Mouse (Mus musculus): ENCODE measurements around the gene Il11ra1. TPM values are rescaled to one million over a fixed set of nuclear protein-coding genes. Genes with fewer than 3 reads are reported as not detected.
"Not testable (repeated sequence)": the region's sequence is repeated elsewhere in the genome, so short reads cannot be mapped to it uniquely, and the experiment has no call there.

Il11ra1 gene
- polyA plus RNA-seq, 1 experiment from 2014 or later: 45.4 TPM

DNA sequence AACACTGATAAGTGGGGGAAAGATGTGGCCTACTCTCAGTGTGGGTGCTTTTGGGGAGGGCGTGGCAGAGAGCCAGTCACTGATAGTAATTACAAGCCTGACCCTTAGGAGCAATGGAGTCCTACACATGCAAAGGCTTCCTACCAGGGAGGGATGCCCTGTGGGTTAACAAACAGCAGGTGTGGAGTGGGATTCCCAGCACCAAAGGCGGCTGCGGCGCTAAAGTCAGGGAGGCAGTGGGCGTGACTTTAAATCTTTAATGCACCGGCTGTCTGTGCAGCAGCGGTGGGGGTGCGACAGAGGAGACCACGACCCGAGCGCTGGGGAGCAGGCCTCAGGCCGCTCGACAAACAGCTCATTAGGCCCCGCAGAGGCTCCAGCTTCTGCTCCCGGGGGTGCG lies 73.2 kb downstream of the Il11ra1 start:
- peak overlapping the region; percentile 39 for H3K4me3 ChIP-seq (ENCODE audit: low read depth, low read length)
- WGBS (ENCODE audit: insufficient replicate concordance): 3% methylated on average over 6 of the region's 16 CpGs
- peak overlapping the region; percentile 46 for H3K4me2 ChIP-seq (ENCODE audit: low read depth, low read length)
- H3K27ac ChIP-seq (ENCODE audit: low read length); H3K9ac ChIP-seq (ENCODE audit: low read depth, low read length); H3K27me3 ChIP-seq (ENCODE audit: control insufficient read depth, insufficient read depth, low read depth, low read length); H3K9me3 ChIP-seq (replicated peaks; ENCODE audit: control insufficient read depth, low read length); H3K4me1 ChIP-seq (ENCODE audit: control insufficient read depth, low read depth, low read length); H3K36me3 ChIP-seq (ENCODE audit: control insufficient read depth, insufficient read depth); ATAC-seq (ENCODE audit: low read depth): not testable (repeated sequence)

DNA sequence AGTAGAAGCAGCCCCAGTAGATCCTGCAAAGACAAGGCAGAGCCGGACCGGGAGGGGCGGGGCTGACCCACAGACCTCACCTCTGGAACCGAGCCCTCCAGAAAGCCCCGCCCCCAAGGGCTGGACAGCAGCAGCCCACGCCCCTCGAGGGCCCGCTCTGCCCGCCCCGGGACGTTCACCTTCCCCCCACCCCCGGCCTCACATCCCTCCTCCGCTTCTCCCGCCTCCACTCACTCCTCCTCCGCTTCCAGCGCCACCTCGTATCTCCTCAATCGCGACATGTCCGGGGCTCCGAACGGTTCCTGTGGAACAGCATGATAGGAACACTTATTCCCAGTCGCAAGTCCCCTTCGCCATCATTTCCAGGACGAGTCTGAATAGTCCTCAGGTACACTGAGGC lies 73.7 kb downstream of the Il11ra1 start:
- not testable (repeated sequence) for H3K4me1 ChIP-seq (ENCODE audit: control insufficient read depth, low read depth, low read length); H3K27me3 ChIP-seq (ENCODE audit: control insufficient read depth, insufficient read depth, low read depth, low read length); H3K9ac ChIP-seq (ENCODE audit: low read depth, low read length); H3K9me3 ChIP-seq (replicated peaks; ENCODE audit: control insufficient read depth, low read length); H3K36me3 ChIP-seq (ENCODE audit: control insufficient read depth, insufficient read depth); ATAC-seq (ENCODE audit: low read depth); H3K27ac ChIP-seq (ENCODE audit: low read length)
- under 1% methylated on average over 14 of the region's 25 CpGs for WGBS (ENCODE audit: insufficient replicate concordance)
- Histone ChIP-seq H3K4me3 (ENCODE audit: low read depth, low read length) (peak overlapping the region; percentile 51), H3K4me2 (ENCODE audit: low read depth, low read length) (peak overlapping the region; percentile 53)

DNA sequence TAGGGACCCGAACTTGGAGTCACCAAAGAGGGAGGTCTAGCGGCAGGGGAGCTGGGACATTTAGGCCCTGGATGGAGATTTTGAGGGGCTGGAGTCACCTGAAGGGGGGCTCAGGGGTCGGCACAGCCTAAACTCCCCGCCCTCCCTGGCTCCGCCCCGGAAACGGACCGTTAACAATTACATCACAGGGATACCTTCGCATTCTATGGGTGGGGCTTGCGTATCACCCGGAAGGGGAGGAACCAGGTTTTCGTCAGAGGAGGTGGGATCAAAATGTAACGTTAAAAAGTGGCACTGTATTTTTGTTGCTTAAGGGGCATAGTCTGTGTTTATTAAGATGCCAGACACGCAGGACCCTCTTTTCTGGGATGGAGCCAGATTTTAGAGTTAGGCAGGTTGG lies 74.2 kb downstream of the Il11ra1 start, which contains the start of gene Ccl27a:
Ccl27a (minus strand) TSS at position 246 of the 400 bp plus-strand sequence.
- not testable (repeated sequence) for H3K9ac ChIP-seq (ENCODE audit: low read depth, low read length)

DNA sequence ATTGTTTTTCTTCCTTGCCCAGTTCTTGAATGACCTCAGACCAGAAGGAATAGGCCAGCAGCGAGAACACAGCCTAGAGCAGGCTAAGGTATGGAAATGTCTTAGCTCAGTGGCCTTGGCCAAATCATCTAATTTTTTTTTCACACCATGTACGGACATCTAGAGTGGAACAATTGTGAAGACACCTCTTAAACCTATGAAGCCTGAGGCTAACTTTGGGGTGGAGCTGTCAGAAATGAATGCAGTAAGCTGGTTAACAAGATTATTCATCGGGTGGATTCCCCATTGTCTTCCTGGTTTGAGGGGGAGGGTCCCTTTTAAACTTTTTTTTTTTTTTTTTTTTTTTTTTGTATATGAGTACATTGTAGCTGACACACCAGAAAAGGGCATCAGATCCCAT lies 74.7 kb downstream of the Il11ra1 start:
- not testable (repeated sequence) for H3K27ac ChIP-seq (ENCODE audit: low read length)
- H3K4me3 ChIP-seq (ENCODE audit: low read depth, low read length): peak overlapping the region; percentile 51

More for the DNA sequence above, 74.2 kb downstream of the Il11ra1 start, which contains the start of gene Ccl27a:
- not testable (repeated sequence) for ATAC-seq (ENCODE audit: low read depth); H3K9me3 ChIP-seq (replicated peaks; ENCODE audit: control insufficient read depth, low read length); H3K27ac ChIP-seq (ENCODE audit: low read length); H3K4me1 ChIP-seq (ENCODE audit: control insufficient read depth, low read depth, low read length); H3K27me3 ChIP-seq (ENCODE audit: control insufficient read depth, insufficient read depth, low read depth, low read length); H3K36me3 ChIP-seq (ENCODE audit: control insufficient read depth, insufficient read depth)
- Histone ChIP-seq H3K4me2 (ENCODE audit: low read depth, low read length) (peak within 1 kb of the TSS; percentile 53), H3K4me3 (ENCODE audit: low read depth, low read length) (peak within 1 kb of the TSS; percentile 51)
- 4% methylated on average over 12 of the region's 14 CpGs for WGBS (ENCODE audit: insufficient replicate concordance)

DNA sequence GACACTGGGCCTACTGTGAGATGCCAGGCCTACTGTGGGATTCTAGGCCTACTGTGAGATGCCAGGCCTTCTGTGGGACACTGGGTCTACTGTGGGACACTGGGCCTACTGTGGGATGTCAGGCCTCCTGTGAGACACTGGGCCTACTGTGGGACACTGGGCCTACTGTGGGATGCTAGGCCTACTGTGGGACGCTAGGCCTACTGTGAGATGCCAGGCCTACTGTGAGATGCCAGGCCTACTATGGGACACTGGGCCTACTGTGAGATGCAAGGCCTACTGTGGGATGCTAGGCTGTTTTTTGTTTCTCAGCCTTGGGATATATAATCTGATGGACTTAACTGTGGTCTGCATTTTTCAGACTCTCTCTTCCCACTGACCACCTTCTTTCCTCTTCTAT lies 76.1 kb downstream of the Il11ra1 start:
- ATAC-seq (ENCODE audit: low read depth); H3K4me2 ChIP-seq (ENCODE audit: low read depth, low read length); H3K27me3 ChIP-seq (ENCODE audit: control insufficient read depth, insufficient read depth, low read depth, low read length); H3K36me3 ChIP-seq (ENCODE audit: control insufficient read depth, insufficient read depth); H3K9ac ChIP-seq (ENCODE audit: low read depth, low read length); H3K9me3 ChIP-seq (replicated peaks; ENCODE audit: control insufficient read depth, low read length); H3K4me3 ChIP-seq (ENCODE audit: low read depth, low read length); H3K4me1 ChIP-seq (ENCODE audit: control insufficient read depth, low read depth, low read length); H3K27ac ChIP-seq (ENCODE audit: low read length): not testable (repeated sequence)
- WGBS (ENCODE audit: insufficient replicate concordance): 67% methylated on average over 1 of the region's 1 CpGs

More for the DNA sequence above, 74.7 kb downstream of the Il11ra1 start:
- 0 out of 2 replicates have a peak overlapping the region, but pooled peaks have one; percentile 43 for H3K4me2 ChIP-seq (ENCODE audit: low read depth, low read length)
- H3K9ac ChIP-seq (ENCODE audit: low read depth, low read length); H3K36me3 ChIP-seq (ENCODE audit: control insufficient read depth, insufficient read depth); H3K9me3 ChIP-seq (replicated peaks; ENCODE audit: control insufficient read depth, low read length); H3K4me1 ChIP-seq (ENCODE audit: control insufficient read depth, low read depth, low read length); H3K27me3 ChIP-seq (ENCODE audit: control insufficient read depth, insufficient read depth, low read depth, low read length); ATAC-seq (ENCODE audit: low read depth): not testable (repeated sequence)
- 74% methylated on average over 3 of the region's 3 CpGs for WGBS (ENCODE audit: insufficient replicate concordance)

DNA sequence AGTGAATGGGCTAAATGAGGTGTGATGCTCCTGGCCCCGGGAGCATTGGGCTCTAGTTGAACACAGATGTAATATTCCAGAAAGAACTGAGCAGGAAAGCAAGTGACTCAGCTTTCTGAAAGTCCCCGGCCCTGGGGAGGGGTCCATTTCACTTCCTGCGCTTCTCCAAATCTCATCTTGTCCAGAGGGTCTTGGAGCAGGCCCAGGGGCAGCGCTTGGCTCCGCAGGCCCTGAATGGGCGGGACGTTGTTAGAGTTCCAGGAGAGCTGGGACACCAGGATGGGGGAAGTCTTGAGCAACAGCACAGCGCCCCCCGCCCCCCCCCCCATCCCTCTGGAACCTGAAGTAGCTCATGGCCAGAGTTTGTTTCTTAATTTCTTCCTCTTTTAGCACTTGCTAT lies 81.5 kb downstream of the Il11ra1 start:
- H3K9me3 ChIP-seq (replicated peaks; ENCODE audit: control insufficient read depth, low read length); H3K36me3 ChIP-seq (ENCODE audit: control insufficient read depth, insufficient read depth); H3K4me3 ChIP-seq (ENCODE audit: low read depth, low read length); H3K27ac ChIP-seq (ENCODE audit: low read length); H3K4me2 ChIP-seq (ENCODE audit: low read depth, low read length); H3K4me1 ChIP-seq (ENCODE audit: control insufficient read depth, low read depth, low read length); H3K27me3 ChIP-seq (ENCODE audit: control insufficient read depth, insufficient read depth, low read depth, low read length); ATAC-seq (ENCODE audit: low read depth); H3K9ac ChIP-seq (ENCODE audit: low read depth, low read length): not testable (repeated sequence)
- 8% methylated on average over 5 of the region's 9 CpGs for WGBS (ENCODE audit: insufficient replicate concordance)

DNA sequence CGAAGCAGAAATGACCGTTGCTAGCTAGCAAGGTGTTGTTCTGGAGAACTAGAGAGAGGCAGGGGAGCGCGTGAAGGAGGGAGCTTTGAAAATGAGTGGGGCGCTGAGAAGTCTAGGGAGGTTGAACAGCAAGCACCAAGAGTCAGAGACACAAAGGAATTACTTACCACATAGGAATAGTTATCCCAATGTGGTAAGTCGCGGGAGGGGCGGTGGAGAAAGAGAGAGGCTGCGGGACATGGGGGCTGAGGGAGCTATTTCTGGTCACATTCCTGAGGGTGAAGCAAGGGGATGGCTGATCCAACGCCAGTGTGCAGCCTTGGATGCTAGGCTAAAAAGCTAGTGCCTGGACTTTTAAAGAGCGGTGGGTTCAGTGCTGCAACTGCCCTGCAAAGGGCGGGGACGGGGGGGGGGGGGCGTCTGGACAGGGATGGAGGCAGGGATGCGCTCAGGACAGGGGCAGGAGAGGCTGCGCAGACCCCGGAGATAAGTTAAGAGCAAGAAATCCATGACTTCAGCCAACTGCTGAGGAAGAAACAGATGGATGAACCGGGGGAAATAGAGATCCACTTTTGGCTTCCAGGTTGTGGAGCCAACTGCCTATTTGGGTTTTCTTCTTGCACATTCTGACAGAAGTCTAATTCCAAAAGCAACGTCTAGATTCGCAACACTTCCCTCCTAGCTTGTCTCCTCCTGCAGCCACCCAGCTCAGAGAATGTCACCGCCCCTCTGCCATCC lies 82.1 kb downstream of the Il11ra1 start:
- H3K9me3 ChIP-seq (replicated peaks; ENCODE audit: control insufficient read depth, low read length); H3K27ac ChIP-seq (ENCODE audit: low read length); ATAC-seq (ENCODE audit: low read depth); H3K9ac ChIP-seq (ENCODE audit: low read depth, low read length); H3K27me3 ChIP-seq (ENCODE audit: control insufficient read depth, insufficient read depth, low read depth, low read length); H3K4me2 ChIP-seq (ENCODE audit: low read depth, low read length); H3K4me1 ChIP-seq (ENCODE audit: control insufficient read depth, low read depth, low read length); H3K36me3 ChIP-seq (ENCODE audit: control insufficient read depth, insufficient read depth); H3K4me3 ChIP-seq (ENCODE audit: low read depth, low read length): not testable (repeated sequence)
- 24% methylated on average over 18 of the region's 21 CpGs for WGBS (ENCODE audit: insufficient replicate concordance)

DNA sequence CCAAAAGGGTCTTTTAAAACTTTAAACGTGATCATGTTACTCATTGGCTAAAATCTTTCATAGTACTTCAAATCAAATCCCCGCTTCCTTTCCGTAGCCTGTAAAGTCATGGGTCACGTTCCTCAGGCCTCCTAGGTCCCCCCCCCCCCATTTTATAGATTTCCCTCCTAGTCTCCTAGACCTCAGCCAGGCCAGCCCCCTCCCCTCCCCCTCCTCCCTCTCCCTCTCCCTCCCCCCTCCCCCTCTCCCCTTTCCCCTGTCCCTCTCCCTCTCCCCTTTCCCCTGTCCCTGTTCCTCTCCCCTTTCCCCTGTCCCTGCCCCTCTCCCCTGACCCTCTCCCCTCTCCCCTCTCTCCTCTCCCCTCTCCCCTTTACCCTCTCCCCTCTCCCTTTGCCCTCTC lies 82.9 kb downstream of the Il11ra1 start:
- not testable (repeated sequence) for ATAC-seq (ENCODE audit: low read depth); H3K36me3 ChIP-seq (ENCODE audit: control insufficient read depth, insufficient read depth); H3K4me2 ChIP-seq (ENCODE audit: low read depth, low read length); H3K27ac ChIP-seq (ENCODE audit: low read length); H3K27me3 ChIP-seq (ENCODE audit: control insufficient read depth, insufficient read depth, low read depth, low read length); H3K4me1 ChIP-seq (ENCODE audit: control insufficient read depth, low read depth, low read length); H3K9me3 ChIP-seq (replicated peaks; ENCODE audit: control insufficient read depth, low read length); H3K9ac ChIP-seq (ENCODE audit: low read depth, low read length); H3K4me3 ChIP-seq (ENCODE audit: low read depth, low read length)
- 39% methylated on average over 4 of the region's 4 CpGs for whole genome bisulfite sequencing (ENCODE audit: insufficient replicate concordance)

DNA sequence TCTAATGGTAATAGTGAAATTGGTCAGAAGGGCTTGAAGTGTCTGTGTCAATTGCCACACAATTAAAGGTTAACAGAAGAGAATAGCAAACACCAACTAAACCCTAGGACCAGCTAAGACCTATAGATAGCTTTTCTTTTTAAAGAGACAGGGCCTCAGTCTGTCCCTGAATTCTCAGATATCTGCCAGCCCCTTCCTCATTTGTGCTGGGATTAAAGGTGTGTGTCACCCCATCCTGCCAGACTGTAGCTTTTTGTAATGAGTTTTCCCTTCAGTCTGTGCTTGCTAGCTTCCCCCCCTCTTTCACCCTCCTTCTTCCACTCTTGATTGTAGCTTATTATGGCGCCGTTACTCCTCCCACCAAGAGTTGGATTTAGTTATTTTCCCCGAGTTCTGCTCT lies 83.4 kb downstream of the Il11ra1 start:
- H3K36me3 ChIP-seq (ENCODE audit: control insufficient read depth, insufficient read depth); H3K9ac ChIP-seq (ENCODE audit: low read depth, low read length); ATAC-seq (ENCODE audit: low read depth); H3K4me1 ChIP-seq (ENCODE audit: control insufficient read depth, low read depth, low read length); H3K27ac ChIP-seq (ENCODE audit: low read length); H3K4me2 ChIP-seq (ENCODE audit: low read depth, low read length); H3K4me3 ChIP-seq (ENCODE audit: low read depth, low read length); H3K9me3 ChIP-seq (replicated peaks; ENCODE audit: control insufficient read depth, low read length); H3K27me3 ChIP-seq (ENCODE audit: control insufficient read depth, insufficient read depth, low read depth, low read length): not testable (repeated sequence)
- WGBS (ENCODE audit: insufficient replicate concordance): 65% methylated on average over 3 of the region's 3 CpGs

Measured in liver, embryonic 16.5 days (tissue).